Mouse (Mus musculus) myocyte (in vitro differentiated cells): ENCODE data around the gene Pbxip1. TPM values are rescaled to one million over a fixed set of nuclear protein-coding genes. Genes with fewer than 3 reads are reported as not detected.

Source experiments
- H3K27me3 ChIP-seq: one replicate; pipeline ENCODE4 v1.6.1; 2011; ENCODE audit not compliant: control insufficient read depth, insufficient read depth, insufficient read length
- H3K36me3 ChIP-seq: one replicate; pipeline ENCODE4 v1.6.1; 2011; ENCODE audit not compliant: control insufficient read depth, insufficient read depth
- H3K4me2 ChIP-seq: one replicate; pipeline ENCODE4 v1.6.1; 2011; ENCODE audit warnings: low read depth, control low read depth
- H3K4me3 ChIP-seq: one replicate; pipeline ENCODE4 v1.5.1; 2011; ENCODE audit warnings: mild to moderate bottlenecking, control low read depth, moderate library complexity
- H3K79me2 ChIP-seq: one replicate; pipeline ENCODE4 v1.6.1; 2011; ENCODE audit not compliant: control insufficient read depth, insufficient read depth
- H3ac ChIP-seq: one replicate; pipeline ENCODE4 v1.6.1; 2011; ENCODE audit not compliant: control insufficient read depth, insufficient read length
- CEBPB ChIP-seq: IDR thresholded peaks from 2 replicates; pipeline ENCODE4 v1.6.1; 2011; ENCODE audit warnings: mild to moderate bottlenecking, moderate library complexity; ENCODE audit not compliant: poor library complexity, insufficient read depth, severe bottlenecking
- E2F4 ChIP-seq: IDR thresholded peaks from one replicate; pipeline ENCODE4 v1.6.1; 2011; ENCODE audit warnings: mild to moderate bottlenecking, control low read depth, moderate library complexity; ENCODE audit not compliant: insufficient read depth
- MAX ChIP-seq: IDR thresholded peaks from one replicate; pipeline ENCODE4 v1.6.1; 2011; ENCODE audit warnings: low read depth, mild to moderate bottlenecking, control low read depth
- MYOD1 ChIP-seq, 3 experiments: IDR thresholded peaks; one replicate each; pipeline ENCODE4 v1.6.1; 2011; ENCODE audit warnings: control low read depth in 2 of 3, low read depth in 2 of 3, mild to moderate bottlenecking in 2 of 3, moderate library complexity in 1 of 3; ENCODE audit not compliant: insufficient read length in 2 of 3, control insufficient read depth in 1 of 3
- MYOG ChIP-seq, 3 experiments: IDR thresholded peaks; one replicate each; pipeline ENCODE4 v1.6.1; 2011; ENCODE audit warnings: control low read depth in 2 of 3, low read depth in 2 of 3, mild to moderate bottlenecking in 2 of 3; ENCODE audit not compliant: insufficient read length in 2 of 3, control insufficient read depth in 1 of 3, insufficient read depth in 1 of 3
- POLR2A ChIP-seq: IDR thresholded peaks from one replicate; pipeline ENCODE4 v1.6.1; 2011; ENCODE audit warnings: low read depth, mild to moderate bottlenecking, control low read depth, moderate library complexity; ENCODE audit not compliant: insufficient read length
- POLR2AphosphoS2 ChIP-seq: IDR thresholded peaks from one replicate; pipeline ENCODE4 v1.6.1; 2011; ENCODE audit warnings: low read depth, control low read depth; ENCODE audit not compliant: insufficient read length
- REST ChIP-seq: IDR thresholded peaks from one replicate; pipeline ENCODE4 v1.6.1; 2011; ENCODE audit warnings: mild to moderate bottlenecking, control low read depth, moderate library complexity; ENCODE audit not compliant: insufficient read depth, insufficient read length
- SRF ChIP-seq: IDR thresholded peaks from one replicate; pipeline ENCODE4 v1.6.1; 2011; ENCODE audit warnings: low read depth; ENCODE audit not compliant: control insufficient read depth, insufficient read length
- TCF12 ChIP-seq: IDR thresholded peaks from one replicate; pipeline ENCODE4 v1.6.1; 2011; ENCODE audit warnings: mild to moderate bottlenecking, control low read depth; ENCODE audit not compliant: poor library complexity, insufficient read depth, severe bottlenecking
- TCF3 ChIP-seq: IDR thresholded peaks from one replicate; pipeline ENCODE4 v1.6.1; 2011; ENCODE audit warnings: low read depth, control low read depth; ENCODE audit not compliant: insufficient read length
- USF1 ChIP-seq: IDR thresholded peaks from one replicate; pipeline ENCODE4 v1.6.1; 2011; ENCODE audit warnings: low read depth, mild to moderate bottlenecking, control low read depth, moderate library complexity
- polyA plus RNA-seq: library from polyadenylated mRNA; unstranded; fragments of >200 nt; fragmentation: generic; extraction: Trizol; gene quantifications from one replicate; pipeline ENCODE4 v1.2.1, GENCODE M21; 2012; ENCODE audit warnings: missing spikeins

The Pbxip1 gene
- polyA plus RNA-seq, 1 experiment = 159 TPM

- Histone ChIP-seq H3K27me3 (no peaks in the 10 kb centered on the region), H3K36me3 (peaks cover 9% of the 10 kb centered on the region), H3ac (no peak overlapping the region), H3K4me3 (no peak overlapping the region), H3K4me2 (no peak overlapping the region), H3K79me2 (peaks cover 35% of the 10 kb centered on the region)
- TF ChIP-seq CEBPB (no peak), TCF3 (no peak)
Measured at GRCm38 (mm10) chr3:89432606-89433005, 3.9 kb upstream of the Pbxip1 start.

DNA sequence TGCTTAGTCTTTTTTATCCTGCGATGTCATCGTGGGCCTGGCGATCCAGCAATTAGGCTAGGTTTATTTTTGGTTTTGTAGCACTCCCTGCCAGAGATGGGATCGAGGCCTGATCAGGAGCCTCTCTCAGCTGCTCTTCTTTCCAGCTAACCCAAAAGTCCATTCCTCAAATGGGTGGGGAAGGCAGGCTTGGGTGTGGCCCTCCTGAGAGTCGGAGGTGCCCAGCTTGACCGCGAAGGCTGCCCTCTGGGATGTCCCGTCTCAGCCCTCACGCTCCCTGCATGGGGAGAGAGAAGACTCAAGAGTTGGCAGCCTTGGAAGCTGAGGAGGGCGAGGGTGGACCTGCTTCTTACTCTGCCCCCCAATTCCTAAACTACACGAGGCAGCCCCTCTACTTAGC lies 2.0 kb upstream of the Pbxip1 start:
- TF ChIP-seq POLR2AphosphoS2 (peak; percentile 62), MYOD1 (IDR thresholded peaks at IDR 0.05; ENCODE audit: control insufficient read depth in 1 of 3, insufficient read length in 2 of 3, low read depth in 2 of 3) (peak in 1 of 3 experiments; percentile 19), MAX (no peak), POLR2A (peak; percentile 37), MYOG (IDR thresholded peaks at IDR 0.05; ENCODE audit: control insufficient read depth in 1 of 3, insufficient read depth in 1 of 3, insufficient read length in 2 of 3, low read depth in 2 of 3) (peak in 2 of 3 experiments; percentile 62 to 77)
- Histone ChIP-seq H3K4me3 (no peak overlapping the region), H3K4me2 (peak overlapping the region; percentile 49), H3ac (no peak overlapping the region), H3K36me3 (peaks cover 9% of the 10 kb centered on the region), H3K27me3 (no peaks in the 10 kb centered on the region), H3K79me2 (peaks cover 46% of the 10 kb centered on the region)

DNA sequence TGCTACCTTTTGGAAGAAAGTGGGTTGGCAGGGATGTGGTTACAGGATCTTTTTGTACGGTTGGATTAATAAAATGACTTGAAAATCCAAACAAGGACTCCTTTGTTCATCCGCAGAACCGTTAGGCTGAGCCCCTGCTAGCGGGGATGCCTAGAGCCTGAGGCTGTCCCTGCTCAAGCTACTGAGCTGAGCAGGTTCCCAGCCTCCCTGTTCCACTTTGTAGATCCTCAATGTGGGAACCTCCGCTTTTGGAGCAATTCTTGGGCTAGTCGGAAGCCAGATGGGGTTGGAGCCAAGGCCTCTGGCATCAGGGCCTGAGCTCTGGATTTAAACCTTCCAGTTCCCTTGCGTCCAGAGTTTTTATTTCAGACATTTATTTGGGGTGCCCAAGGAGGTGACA lies 1.5 kb upstream of the Pbxip1 start:
- Histone ChIP-seq H3K4me3 (no peak overlapping the region), H3K79me2 (peaks cover 46% of the 10 kb centered on the region), H3K4me2 (peak overlapping the region; percentile 49), H3K36me3 (peaks cover 9% of the 10 kb centered on the region), H3K27me3 (no peaks in the 10 kb centered on the region), H3ac (no peak overlapping the region)
- TF ChIP-seq POLR2A = no peak
- no peak for TF ChIP-seq SRF
- TF ChIP-seq REST = no peak
- TF ChIP-seq USF1 = no peak
- TF ChIP-seq MYOD1 (IDR thresholded peaks at IDR 0.05; ENCODE audit: control insufficient read depth in 1 of 3, insufficient read length in 2 of 3, low read depth in 2 of 3) = no peak
- no peak for TF ChIP-seq TCF3
- TF ChIP-seq MAX = no peak
- TF ChIP-seq TCF12 = no peak
- TF ChIP-seq CEBPB = no peak
- no peak for TF ChIP-seq POLR2AphosphoS2
- TF ChIP-seq E2F4 = no peak
- no peak for TF ChIP-seq MYOG (IDR thresholded peaks at IDR 0.05; ENCODE audit: control insufficient read depth in 1 of 3, insufficient read depth in 1 of 3, insufficient read length in 2 of 3, low read depth in 2 of 3)

DNA sequence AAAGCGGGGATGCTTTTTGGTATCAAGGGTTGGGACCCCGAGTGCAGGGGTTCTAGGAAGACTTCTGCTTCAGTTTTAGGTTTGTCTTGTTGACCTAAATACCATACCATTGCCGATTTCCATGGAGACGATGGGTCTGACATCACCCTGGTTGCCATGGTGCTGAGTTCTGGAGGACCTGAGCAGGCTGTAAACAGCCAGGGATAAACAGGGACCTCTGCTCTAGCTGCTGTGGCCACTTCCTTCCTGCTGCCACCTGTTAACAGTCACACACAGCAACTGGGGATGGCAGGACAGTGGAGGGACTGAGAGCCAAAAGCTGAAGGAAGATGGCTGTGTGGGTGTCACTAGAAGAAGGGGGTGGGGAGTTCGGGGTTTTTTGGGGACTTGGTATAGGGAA lies 763 bp downstream of the Pbxip1 start:
- Histone ChIP-seq H3ac (no peak overlapping the region), H3K36me3 (peaks cover 9% of the 10 kb centered on the region), H3K79me2 (peaks cover 28% of the 10 kb centered on the region), H3K4me3 (peak overlapping the region; percentile 38), H3K4me2 (peak overlapping the region; percentile 74), H3K27me3 (no peaks in the 10 kb centered on the region)
- peak; percentile 46 for TF ChIP-seq POLR2A
- TF ChIP-seq E2F4 = no peak
- TF ChIP-seq MYOG (IDR thresholded peaks at IDR 0.05; ENCODE audit: control insufficient read depth in 1 of 3, insufficient read depth in 1 of 3, insufficient read length in 2 of 3, low read depth in 2 of 3) = peak in 2 of 3 experiments; percentile 13 to 78
- TF ChIP-seq TCF12 = no peak
- no peak for TF ChIP-seq CEBPB
- peak in 2 of 3 experiments; percentile 44 to 86 for TF ChIP-seq MYOD1 (IDR thresholded peaks at IDR 0.05; ENCODE audit: control insufficient read depth in 1 of 3, insufficient read length in 2 of 3, low read depth in 2 of 3)

GRCm38 (mm10) chr3:89440691-89441090 lies 4.2 kb downstream of the Pbxip1 start:
- H3K4me3 ChIP-seq = no peak overlapping the region
- TF ChIP-seq MYOG (IDR thresholded peaks at IDR 0.05; ENCODE audit: control insufficient read depth in 1 of 3, insufficient read depth in 1 of 3, insufficient read length in 2 of 3, low read depth in 2 of 3) (no peak), TCF12 (no peak), MAX (no peak), MYOD1 (IDR thresholded peaks at IDR 0.05; ENCODE audit: control insufficient read depth in 1 of 3, insufficient read length in 2 of 3, low read depth in 2 of 3) (peak in 1 of 3 experiments; percentile 29), POLR2AphosphoS2 (peak; percentile 48)
- H3K79me2 ChIP-seq = peaks cover 15% of the 10 kb centered on the region
- peak overlapping the region; percentile 74 for H3K4me2 ChIP-seq
- H3K36me3 ChIP-seq = peaks cover 8% of the 10 kb centered on the region
- no peak overlapping the region for H3ac ChIP-seq
- H3K27me3 ChIP-seq = no peaks in the 10 kb centered on the region
